Mouse (Mus musculus) urinary bladder, postnatal 14 days (tissue): Measurements from ENCODE around the gene Rhox4a.
"Not testable (repeated sequence)": the region's sequence is repeated elsewhere in the genome, so short reads cannot be mapped to it uniquely, and the experiment has no call there.

Experiments
- DNase-seq: peaks from one replicate; pipeline ENCODE4 v3.0.0; 2021; ENCODE audit warnings: low spot score

Rhox4a gene

GRCm38 (mm10) chrX:37265038-37265437 is at the start of gene Rhox4a:
Gene Rhox4a (plus strand): TSS chrX:37265338.
- not testable (repeated sequence) for DNase-seq

DNA sequence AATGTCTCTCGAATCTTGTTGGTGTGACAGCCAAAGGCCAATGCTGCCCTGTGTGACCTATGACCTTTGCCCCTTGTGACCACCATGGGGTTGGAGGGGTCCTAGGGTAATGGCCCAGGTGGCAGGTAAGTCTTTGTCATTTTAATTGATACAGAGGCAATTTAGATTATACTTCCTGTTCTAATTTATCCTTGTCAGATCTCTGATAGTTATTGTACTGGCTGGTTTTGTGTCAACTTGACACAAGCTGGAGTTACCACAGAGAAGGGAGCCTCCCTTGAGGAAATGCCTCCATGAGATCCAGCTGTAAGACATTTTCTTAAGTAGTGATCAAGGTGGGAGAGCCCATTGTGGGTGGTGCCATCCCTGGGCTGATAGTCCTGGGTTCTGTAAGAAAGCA is 43.0 kb upstream of the Rhox4a start, which contains the start of gene Rhox1:
Gene Rhox1, minus strand, starts transcription at position 101 of the 400 bp plus-strand sequence.
- DNase-seq: not testable (repeated sequence)

- not testable (repeated sequence) for DNase-seq
Measured at GRCm38 (mm10) chrX:37244676-37245075, 20.5 kb upstream of the Rhox4a start, which contains the start of gene Rhox2a. Gene Rhox2a (plus strand): TSS chrX:37244976.

GRCm38 (mm10) chrX:37249619-37250018 is 15.5 kb upstream of the Rhox4a start, which contains the start of gene Rhox3a:
Gene Rhox3a (plus strand): TSS chrX:37249919.
- not testable (repeated sequence) for DNase-seq
